Mouse (Mus musculus) liver, embryonic 13.5 days (tissue): ENCODE measurements at regions not wholly inside any gene's neighbourhood (a gene's known extent, or its start where the extent isn't known, plus 50 kb on each side); places are given as distances from the start of the nearest gene placed in this dataset.

Experiments
- ATAC-seq: fragments of 200-750 bp; cut with Nextera tagmentation; 2 replicates; pipeline ENCODE4 v1.8.0; 2017; ENCODE audit warnings: low read depth, mild to moderate bottlenecking, moderate number of reproducible peaks, moderate library complexity
- DNase-seq: peaks from one replicate; pipeline ENCODE4 v3.0.0; 2022
- H3K27ac ChIP-seq: fragments of 300-500 bp; sonication (generic); 2 replicates; pipeline ENCODE4 v1.5.1; 2015; ENCODE audit warnings: moderate library complexity, mild to moderate bottlenecking, inconsistent platforms
- H3K27me3 ChIP-seq: fragments of 300-500 bp; sonication (generic); 2 replicates; pipeline ENCODE4 v1.6.1; 2015; ENCODE audit warnings: mild to moderate bottlenecking, inconsistent platforms
- H3K36me3 ChIP-seq: fragments of 300-500 bp; sonication (generic); 2 replicates; pipeline ENCODE4 v1.6.1; 2015; ENCODE audit warnings: mild to moderate bottlenecking, inconsistent platforms
- H3K4me1 ChIP-seq: fragments of 300-500 bp; sonication (generic); replicated peaks from 2 replicates; pipeline ENCODE4 v1.6.1; 2015; ENCODE audit warnings: inconsistent platforms
- H3K4me2 ChIP-seq: fragments of 300-500 bp; sonication (generic); 2 replicates; pipeline ENCODE4 v1.6.1; 2015; ENCODE audit warnings: inconsistent platforms, mild to moderate bottlenecking, moderate library complexity
- H3K4me3 ChIP-seq: fragments of 300-500 bp; sonication (generic); replicated peaks from 2 replicates; pipeline ENCODE4 v1.5.1; 2015; ENCODE audit warnings: mild to moderate bottlenecking, inconsistent platforms
- H3K9ac ChIP-seq: fragments of 300-500 bp; sonication (generic); 2 replicates; pipeline ENCODE4 v1.6.1; 2015; ENCODE audit warnings: mild to moderate bottlenecking, inconsistent platforms
- H3K9me3 ChIP-seq: fragments of 300-500 bp; sonication (generic); replicated peaks from 2 replicates; pipeline ENCODE4 v1.6.1; 2016; ENCODE audit warnings: inconsistent platforms
- WGBS: fragments of 180-500 bp; shearing (Covaris S2); methylation state at CpG from one replicate; pipeline ENCODE4 v1.1.7; 2015; ENCODE audit not compliant: insufficient replicate concordance; 5-methylcytosine and 5-hydroxymethylcytosine counted together

GRCm38 (mm10) chr7:36945024-36945815, 247.3 kb downstream of the Tshz3 start:
- H3K27me3 ChIP-seq = no peaks in the 10 kb centered on the region
- no peaks in the 10 kb centered on the region for H3K4me1 ChIP-seq
- no peak overlapping the region for H3K27ac ChIP-seq
- no peaks in the 10 kb centered on the region for H3K36me3 ChIP-seq
- ATAC-seq (no peak), DNase-seq (no peak)
- H3K9ac ChIP-seq = no peak overlapping the region
- no peaks in the 10 kb centered on the region for H3K9me3 ChIP-seq
- 65% methylated on average over 14 of the region's 14 CpGs for WGBS
- no peak overlapping the region for H3K4me3 ChIP-seq
- H3K4me2 ChIP-seq = no peak overlapping the region

- WGBS = 68% methylated on average over 10 of the region's 10 CpGs
- DNase-seq (no peak), ATAC-seq (no peak)
- Histone ChIP-seq H3K9me3 (no peaks in the 10 kb centered on the region), H3K9ac (no peak overlapping the region), H3K27me3 (no peaks in the 10 kb centered on the region), H3K4me1 (no peaks in the 10 kb centered on the region), H3K4me2 (no peak overlapping the region), H3K4me3 (no peak overlapping the region), H3K27ac (no peak overlapping the region), H3K36me3 (no peaks in the 10 kb centered on the region)
These were observed 251.6 kb downstream of the Tshz3 start for GRCm38 (mm10) chr7:36949511-36949910.

- no peaks in the 10 kb centered on the region for H3K36me3 ChIP-seq
- H3K9ac ChIP-seq = no peak overlapping the region
- ATAC-seq = no peak
- H3K27me3 ChIP-seq = no peaks in the 10 kb centered on the region
- no peak overlapping the region for H3K27ac ChIP-seq
- H3K4me3 ChIP-seq = no peak overlapping the region
- WGBS = 53% methylated on average over 3 of the region's 3 CpGs
- H3K4me2 ChIP-seq = no peak overlapping the region
- no peaks in the 10 kb centered on the region for H3K4me1 ChIP-seq
- DNase-seq = no peak
- no peaks in the 10 kb centered on the region for H3K9me3 ChIP-seq
These were observed 257.5 kb downstream of the Tshz3 start for GRCm38 (mm10) chr7:36955376-36955775.

GRCm38 (mm10) chr7:36958255-36958654, 260.3 kb downstream of the Tshz3 start:
- 50% methylated on average over 8 of the region's 8 CpGs for WGBS
- no peak overlapping the region for H3K4me2 ChIP-seq
- no peak for DNase-seq

GRCm38 (mm10) chr7:36971772-36972171, 273.9 kb downstream of the Tshz3 start:
- H3K9me3 ChIP-seq = no peaks in the 10 kb centered on the region
- WGBS = 54% methylated on average over 7 of the region's 7 CpGs

More at GRCm38 (mm10) chr7:36958255-36958654, 260.3 kb downstream of the Tshz3 start:
- Histone ChIP-seq H3K27ac (no peak overlapping the region), H3K9me3 (no peaks in the 10 kb centered on the region), H3K27me3 (no peaks in the 10 kb centered on the region), H3K36me3 (no peaks in the 10 kb centered on the region), H3K4me3 (no peak overlapping the region), H3K4me1 (no peaks in the 10 kb centered on the region), H3K9ac (no peak overlapping the region)
- ATAC-seq = no peak

GRCm38 (mm10) chr7:36973654-36974320, 275.9 kb downstream of the Tshz3 start:
- H3K9ac ChIP-seq = no peak overlapping the region

More at GRCm38 (mm10) chr7:36971772-36972171, 273.9 kb downstream of the Tshz3 start:
- Histone ChIP-seq H3K36me3 (no peaks in the 10 kb centered on the region), H3K27ac (no peak overlapping the region), H3K4me3 (no peak overlapping the region), H3K9ac (no peak overlapping the region), H3K4me2 (no peak overlapping the region), H3K27me3 (no peaks in the 10 kb centered on the region), H3K4me1 (no peaks in the 10 kb centered on the region)
- no peak for ATAC-seq
- DNase-seq = no peak

GRCm38 (mm10) chr7:36974573-36974972, 276.7 kb downstream of the Tshz3 start:
- ATAC-seq (no peak), DNase-seq (no peak)
- H3K4me1 ChIP-seq = no peaks in the 10 kb centered on the region
- no peak overlapping the region for H3K9ac ChIP-seq
- H3K27me3 ChIP-seq = no peaks in the 10 kb centered on the region
- WGBS = 41% methylated on average over 4 of the region's 4 CpGs
- no peak overlapping the region for H3K27ac ChIP-seq
- no peaks in the 10 kb centered on the region for H3K9me3 ChIP-seq
- no peak overlapping the region for H3K4me2 ChIP-seq
- H3K4me3 ChIP-seq = no peak overlapping the region
- no peaks in the 10 kb centered on the region for H3K36me3 ChIP-seq

More at GRCm38 (mm10) chr7:36973654-36974320, 275.9 kb downstream of the Tshz3 start:
- Histone ChIP-seq H3K4me1 (no peaks in the 10 kb centered on the region), H3K4me2 (no peak overlapping the region), H3K9me3 (no peaks in the 10 kb centered on the region), H3K4me3 (no peak overlapping the region), H3K27me3 (no peaks in the 10 kb centered on the region), H3K27ac (no peak overlapping the region), H3K36me3 (no peaks in the 10 kb centered on the region)
- WGBS = 49% methylated on average over 10 of the region's 10 CpGs
- ATAC-seq = no peak
- DNase-seq = no peak

GRCm38 (mm10) chr7:36975475-36975874, 277.6 kb downstream of the Tshz3 start:
- 13% methylated on average over 5 of the region's 5 CpGs for WGBS
- H3K27me3 ChIP-seq = no peaks in the 10 kb centered on the region
- H3K9me3 ChIP-seq = 0 out of 2 replicates have a peak, but pooled peaks cover 4% of the 10 kb centered on the region
- H3K4me3 ChIP-seq = no peak overlapping the region
- no peak for ATAC-seq
- no peak overlapping the region for H3K4me2 ChIP-seq
- DNase-seq = no peak
- no peak overlapping the region for H3K27ac ChIP-seq
- no peaks in the 10 kb centered on the region for H3K4me1 ChIP-seq
- no peak overlapping the region for H3K9ac ChIP-seq
- no peaks in the 10 kb centered on the region for H3K36me3 ChIP-seq

- no peak for DNase-seq
- H3K36me3 ChIP-seq = no peaks in the 10 kb centered on the region
- no peak overlapping the region for H3K9ac ChIP-seq
- no peak overlapping the region for H3K4me3 ChIP-seq
- no peaks in the 10 kb centered on the region for H3K4me1 ChIP-seq
- 79% methylated on average over 12 of the region's 12 CpGs for WGBS
- H3K4me2 ChIP-seq = no peak overlapping the region
- H3K9me3 ChIP-seq = 0 out of 2 replicates have a peak, but pooled peaks cover 4% of the 10 kb centered on the region
- H3K27me3 ChIP-seq = no peaks in the 10 kb centered on the region
- H3K27ac ChIP-seq = no peak overlapping the region
- no peak for ATAC-seq
These were observed 279.9 kb downstream of the Tshz3 start for GRCm38 (mm10) chr7:36977819-36978218.

- no peak for DNase-seq
- 50% methylated on average over 1 of the region's 1 CpGs for WGBS
- H3K27me3 ChIP-seq = no peaks in the 10 kb centered on the region
These were observed 291.5 kb downstream of the Tshz3 start for GRCm38 (mm10) chr7:36989380-36989779.

GRCm38 (mm10) chr7:37004601-37005000, 306.7 kb downstream of the Tshz3 start:
- H3K27me3 ChIP-seq = no peaks in the 10 kb centered on the region
- WGBS = 69% methylated on average over 5 of the region's 5 CpGs

More at GRCm38 (mm10) chr7:36989380-36989779, 291.5 kb downstream of the Tshz3 start:
- Histone ChIP-seq H3K9ac (no peak overlapping the region), H3K4me3 (no peak overlapping the region), H3K4me1 (no peaks in the 10 kb centered on the region), H3K27ac (no peak overlapping the region), H3K9me3 (peaks cover 9% of the 10 kb centered on the region; the same call in 1 of the 2 replicates), H3K4me2 (no peak overlapping the region), H3K36me3 (no peaks in the 10 kb centered on the region)
- ATAC-seq = no peak

More at GRCm38 (mm10) chr7:37004601-37005000, 306.7 kb downstream of the Tshz3 start:
- H3K9ac ChIP-seq = no peak overlapping the region
- no peaks in the 10 kb centered on the region for H3K4me1 ChIP-seq
- DNase-seq = no peak
- no peaks in the 10 kb centered on the region for H3K36me3 ChIP-seq
- H3K4me2 ChIP-seq = no peak overlapping the region
- no peak for ATAC-seq
- no peak overlapping the region for H3K27ac ChIP-seq
- no peaks in the 10 kb centered on the region for H3K9me3 ChIP-seq
- no peak overlapping the region for H3K4me3 ChIP-seq
